Mouse (Mus musculus): ENCODE measurements around the gene Pcyt1b. TPM values are rescaled to one million over a fixed set of nuclear protein-coding genes. Genes with fewer than 3 reads are reported as not detected.

Pcyt1b gene
- polyA plus RNA-seq, 1 experiment from 2014 or later, result 5.6 TPM

DNA sequence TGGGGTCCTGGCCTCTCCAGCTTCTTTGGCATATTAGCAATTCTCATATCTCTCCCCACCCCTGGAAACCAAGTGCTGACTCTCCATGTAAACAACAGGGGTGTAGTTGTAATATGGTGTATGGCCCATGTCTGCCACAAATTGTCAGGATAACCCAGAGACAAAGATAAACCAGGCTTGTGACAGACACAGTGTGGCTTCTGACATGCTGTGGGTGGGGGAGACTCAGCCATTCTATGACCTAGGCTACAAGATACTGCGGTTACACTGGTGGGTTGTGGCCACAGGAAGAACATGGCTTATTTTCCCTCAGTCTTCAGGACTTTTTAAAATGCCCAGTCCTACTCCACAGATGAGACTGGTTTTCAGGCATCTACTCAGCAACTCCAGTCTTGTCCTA is 94.5 kb downstream of the Pcyt1b start:
- WGBS, result 92% methylated on average over 1 of the region's 1 CpGs
- ATAC-seq (ENCODE audit: insufficient number of reproducible peaks, insufficient read depth, low FRiP score, low TSS enrichment, low read depth), result no peak
- H3K27me3 ChIP-seq, result peaks cover 7% of the 10 kb centered on the region; the same call in 1 of the 2 replicates

DNA sequence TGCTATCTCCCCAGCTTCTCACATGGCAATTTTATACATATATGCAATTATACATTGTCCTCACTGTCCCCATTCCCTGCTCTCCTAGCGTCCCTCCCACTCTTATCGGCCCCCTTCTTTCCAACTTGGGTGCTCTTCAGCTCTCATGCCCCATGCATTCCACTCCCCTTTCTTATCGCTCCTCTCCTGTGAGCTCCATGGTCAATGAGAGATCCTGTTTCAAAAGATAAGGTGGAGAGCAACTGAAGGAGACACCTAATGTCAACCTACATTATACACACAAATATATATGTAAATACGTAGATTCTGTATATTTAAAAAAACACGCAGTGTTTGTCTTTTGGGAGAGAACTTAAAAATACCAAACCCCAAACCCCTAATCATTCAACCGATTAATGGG is 95.9 kb downstream of the Pcyt1b start:
- no peak overlapping the region for H3K27ac ChIP-seq
- peaks cover 7% of the 10 kb centered on the region; the same call in 1 of the 2 replicates for H3K27me3 ChIP-seq
- no peaks in the 10 kb centered on the region for H3K4me1 ChIP-seq (replicated peaks)
- no peak overlapping the region for H3K4me2 ChIP-seq
- 92% methylated on average over 6 of the region's 6 CpGs for WGBS
- no peaks in the 10 kb centered on the region for H3K36me3 ChIP-seq
- no peaks in the 10 kb centered on the region for H3K9me3 ChIP-seq
- ATAC-seq (ENCODE audit: insufficient number of reproducible peaks, insufficient read depth, low FRiP score, low TSS enrichment, low read depth), result no peak
- no peak overlapping the region for H3K4me3 ChIP-seq (replicated peaks)
- H3K9ac ChIP-seq (replicated peaks), result no peak overlapping the region

More for the DNA sequence above, 94.5 kb downstream of the Pcyt1b start:
- Histone ChIP-seq H3K4me1 (replicated peaks) (no peaks in the 10 kb centered on the region), H3K9me3 (no peaks in the 10 kb centered on the region), H3K4me3 (replicated peaks) (no peak overlapping the region), H3K4me2 (no peak overlapping the region), H3K9ac (replicated peaks) (no peak overlapping the region), H3K36me3 (no peaks in the 10 kb centered on the region), H3K27ac (no peak overlapping the region)

DNA sequence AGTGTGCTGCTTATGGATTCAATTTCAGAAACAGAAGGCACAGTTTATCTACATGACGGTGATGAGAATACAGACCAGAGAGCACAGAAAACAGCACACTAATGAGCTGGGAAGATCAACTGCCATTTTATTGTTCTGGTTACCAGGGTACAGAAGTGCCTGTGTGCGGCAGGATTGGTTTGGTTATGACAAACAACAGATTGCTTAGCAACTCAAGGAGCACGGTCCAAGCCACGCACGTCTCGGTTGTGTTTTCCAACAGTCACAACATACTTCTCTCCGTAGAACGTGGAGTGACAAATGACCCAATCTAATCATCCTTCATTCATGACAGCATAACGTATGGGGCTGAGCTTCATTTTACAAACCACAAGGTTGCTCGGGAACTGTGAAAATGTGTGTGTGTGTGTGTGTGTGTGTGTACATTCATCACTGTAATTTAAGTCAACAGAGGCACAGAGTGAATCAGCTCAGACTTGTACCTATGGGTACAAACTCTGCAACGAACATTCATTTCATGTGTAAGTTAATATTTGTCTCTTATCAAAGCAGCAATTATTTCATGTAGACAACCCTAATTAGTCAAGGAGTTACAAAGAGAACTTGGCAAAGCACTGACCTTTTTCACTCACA is 100.7 kb downstream of the Pcyt1b start:
- 59% methylated on average over 11 of the region's 11 CpGs for WGBS
- Histone ChIP-seq H3K27ac (no peak overlapping the region), H3K4me3 (replicated peaks) (no peak overlapping the region)

DNA sequence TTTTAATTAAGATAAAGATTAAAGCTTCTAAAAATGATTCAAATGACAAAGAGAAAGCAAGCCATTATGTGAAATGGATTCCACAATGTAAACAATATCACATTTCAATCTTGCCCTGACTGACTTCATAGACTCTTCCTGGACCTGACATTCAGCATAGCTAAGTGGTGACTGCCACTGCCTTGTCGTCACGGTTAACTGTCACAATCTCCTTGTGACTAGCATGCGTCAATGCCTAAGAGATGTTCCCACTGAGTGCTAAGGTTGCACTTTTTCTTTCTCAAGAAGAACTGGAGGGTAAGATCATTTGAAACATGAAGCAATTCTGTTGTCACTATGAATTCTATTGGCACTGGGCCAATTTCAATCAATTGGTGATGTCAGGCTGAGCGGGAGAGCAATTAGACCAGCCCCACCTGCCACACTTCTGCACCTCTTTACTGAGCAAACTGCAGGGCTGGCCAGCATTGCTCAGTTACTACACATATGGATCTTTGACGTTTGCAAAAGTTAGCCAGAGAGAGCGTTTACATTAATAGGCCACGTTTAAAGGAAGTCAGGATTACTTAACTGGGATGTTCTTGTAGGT is 102.3 kb downstream of the Pcyt1b start:
- Histone ChIP-seq H3K9me3 (no peaks in the 10 kb centered on the region), H3K4me2 (no peak overlapping the region), H3K27ac (no peak overlapping the region), H3K9ac (replicated peaks) (no peak overlapping the region), H3K4me1 (replicated peaks) (no peaks in the 10 kb centered on the region), H3K27me3 (peaks cover 15% of the 10 kb centered on the region; the same call in 1 of the 2 replicates), H3K4me3 (replicated peaks) (no peak overlapping the region), H3K36me3 (no peaks in the 10 kb centered on the region)
- 68% methylated on average over 7 of the region's 7 CpGs for WGBS
- no peak for ATAC-seq (ENCODE audit: insufficient number of reproducible peaks, insufficient read depth, low FRiP score, low TSS enrichment, low read depth)

More for the DNA sequence above, 100.7 kb downstream of the Pcyt1b start:
- H3K9ac ChIP-seq (replicated peaks), result no peak overlapping the region
- no peaks in the 10 kb centered on the region for H3K36me3 ChIP-seq
- peaks cover 15% of the 10 kb centered on the region; the same call in 1 of the 2 replicates for H3K27me3 ChIP-seq
- no peaks in the 10 kb centered on the region for H3K9me3 ChIP-seq
- no peak overlapping the region for H3K4me2 ChIP-seq
- H3K4me1 ChIP-seq (replicated peaks), result no peaks in the 10 kb centered on the region
- ATAC-seq (ENCODE audit: insufficient number of reproducible peaks, insufficient read depth, low FRiP score, low TSS enrichment, low read depth), result no peak

DNA sequence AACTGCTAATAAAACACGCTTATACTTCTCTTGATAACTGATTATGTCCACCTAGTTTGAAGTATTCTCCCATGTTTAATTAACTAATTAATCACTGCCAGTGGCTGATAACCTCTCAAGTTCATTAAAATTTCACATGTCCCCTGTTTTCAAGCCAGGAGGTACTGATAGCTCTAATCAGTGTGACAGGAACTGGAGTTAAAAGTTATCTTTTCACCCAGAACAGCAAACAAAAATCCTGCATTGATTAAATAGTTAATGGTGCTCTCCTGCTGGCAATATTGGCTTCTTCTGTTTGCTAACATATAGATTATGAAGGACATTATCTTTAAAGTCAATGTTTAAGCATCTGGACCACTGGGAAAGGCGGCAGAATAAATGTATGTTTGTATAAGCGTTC is 106.1 kb downstream of the Pcyt1b start:
- no peak overlapping the region for H3K27ac ChIP-seq
- peaks cover 15% of the 10 kb centered on the region; the same call in 1 of the 2 replicates for H3K27me3 ChIP-seq
- WGBS, result 92% methylated on average over 3 of the region's 3 CpGs
- H3K4me3 ChIP-seq (replicated peaks), result no peak overlapping the region
- no peaks in the 10 kb centered on the region for H3K9me3 ChIP-seq
- peaks cover 10% of the 10 kb centered on the region; the same call in 1 of the 2 replicates for H3K36me3 ChIP-seq
- no peaks in the 10 kb centered on the region for H3K4me1 ChIP-seq (replicated peaks)
- no peak overlapping the region for H3K4me2 ChIP-seq
- no peak for ATAC-seq (ENCODE audit: insufficient number of reproducible peaks, insufficient read depth, low FRiP score, low TSS enrichment, low read depth)
- H3K9ac ChIP-seq (replicated peaks), result no peak overlapping the region

DNA sequence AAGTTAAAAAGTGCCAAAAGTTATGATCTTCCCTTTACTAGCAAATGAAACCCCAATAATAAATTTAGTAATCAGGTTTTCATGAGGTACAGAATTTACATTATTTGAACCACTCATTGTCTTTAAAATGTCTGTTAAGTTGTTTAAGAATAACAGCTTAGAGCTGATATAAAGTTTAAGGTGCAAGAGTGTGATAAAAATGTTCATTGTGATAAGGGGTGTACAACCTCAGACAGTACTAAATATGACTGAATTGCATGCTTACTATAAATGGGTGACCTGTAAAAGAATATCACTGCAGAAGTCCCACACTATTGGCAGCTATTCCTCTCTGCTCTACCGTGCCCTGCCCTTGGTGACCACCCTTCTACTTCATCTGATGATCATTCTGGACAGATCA is 134.9 kb downstream of the Pcyt1b start:
- Histone ChIP-seq H3K9me3 (no peaks in the 10 kb centered on the region), H3K27me3 (0 out of 2 replicates have a peak, but pooled peaks cover 4% of the 10 kb centered on the region), H3K27ac (no peak overlapping the region), H3K9ac (replicated peaks) (no peak overlapping the region), H3K36me3 (no peaks in the 10 kb centered on the region), H3K4me1 (replicated peaks) (no peaks in the 10 kb centered on the region), H3K4me2 (no peak overlapping the region), H3K4me3 (replicated peaks) (no peak overlapping the region)
- ATAC-seq (ENCODE audit: insufficient number of reproducible peaks, insufficient read depth, low FRiP score, low TSS enrichment, low read depth), result no peak
- WGBS, result 82% methylated on average over 1 of the region's 1 CpGs

DNA sequence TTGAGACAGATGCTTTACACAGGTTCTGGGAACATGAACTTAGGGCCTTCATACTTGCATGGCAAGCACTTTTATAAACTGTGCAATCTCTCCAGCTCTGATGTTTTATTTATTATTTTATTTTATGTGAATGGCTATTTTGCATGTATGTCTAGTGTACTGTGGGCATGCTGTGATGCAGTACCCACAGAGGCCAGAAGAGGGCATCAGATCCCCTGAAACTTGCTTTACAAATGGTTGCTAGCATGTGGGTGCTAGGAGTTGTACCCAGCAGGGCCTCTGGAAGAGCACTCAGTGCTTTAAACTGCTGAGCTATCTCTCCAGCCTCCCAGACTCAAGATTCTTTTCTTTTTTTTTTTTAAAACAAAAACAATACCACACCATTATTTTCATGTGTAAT is 138.5 kb downstream of the Pcyt1b start:
- peaks cover 9% of the 10 kb centered on the region for H3K36me3 ChIP-seq
- no peak overlapping the region for H3K9ac ChIP-seq (replicated peaks)
- no peak for ATAC-seq (ENCODE audit: insufficient number of reproducible peaks, insufficient read depth, low FRiP score, low TSS enrichment, low read depth)
- H3K27ac ChIP-seq, result no peak overlapping the region
- H3K9me3 ChIP-seq, result no peaks in the 10 kb centered on the region
- no peak overlapping the region for H3K4me3 ChIP-seq (replicated peaks)
- no peak overlapping the region for H3K4me2 ChIP-seq
- no peaks in the 10 kb centered on the region for H3K4me1 ChIP-seq (replicated peaks)
- H3K27me3 ChIP-seq, result no peaks in the 10 kb centered on the region

Other genes starting within 250 kb of the Pcyt1b start
- 28.8 and 30.3 TPM in 2 replicates for gene Pola1, start 22.7 kb upstream of the Pcyt1b start, polyA plus RNA-seq (2016; fragmentation: Nextera tagmentation; extraction: Ambion mirVana)
- 73.0 and 77.2 TPM in 2 replicates for gene Pdk3, start 177.3 kb downstream of the Pcyt1b start, polyA plus RNA-seq (2016; fragmentation: Nextera tagmentation; extraction: Ambion mirVana)